Mouse (Mus musculus) kidney, postnatal 4 days (tissue): Measurements from ENCODE around the gene Gnaq.
"Not testable (repeated sequence)": the region's sequence is repeated elsewhere in the genome, so short reads cannot be mapped to it uniquely, and the experiment has no call there.

Experiments used
- DNase-seq, 2 experiments: peaks; one replicate each; pipeline ENCODE4 v3.0.0; 2021; ENCODE audit warnings: mixed read lengths in 2 of 2

Gnaq gene

DNA sequence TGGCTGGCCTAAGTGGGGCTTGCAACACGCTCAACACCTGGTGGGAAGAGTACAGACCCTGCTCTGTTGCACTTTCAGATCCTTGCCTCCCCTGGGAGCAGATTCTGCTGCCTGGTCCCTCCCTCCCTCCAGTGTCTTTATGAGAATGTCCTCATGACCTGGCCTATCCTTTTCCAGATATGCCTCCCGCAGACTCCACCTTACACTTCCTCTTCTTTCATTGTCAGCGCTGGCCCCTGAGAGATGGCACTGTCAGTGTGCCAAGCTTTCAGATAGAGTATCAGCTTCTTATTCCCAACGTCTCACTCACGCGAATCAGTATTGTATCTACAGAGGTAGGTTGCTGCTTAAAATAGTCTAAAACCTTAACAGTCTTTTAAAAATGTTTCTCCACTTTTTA lies 129.0 kb downstream of the Gnaq start:
- DNase-seq, result no peak

DNA sequence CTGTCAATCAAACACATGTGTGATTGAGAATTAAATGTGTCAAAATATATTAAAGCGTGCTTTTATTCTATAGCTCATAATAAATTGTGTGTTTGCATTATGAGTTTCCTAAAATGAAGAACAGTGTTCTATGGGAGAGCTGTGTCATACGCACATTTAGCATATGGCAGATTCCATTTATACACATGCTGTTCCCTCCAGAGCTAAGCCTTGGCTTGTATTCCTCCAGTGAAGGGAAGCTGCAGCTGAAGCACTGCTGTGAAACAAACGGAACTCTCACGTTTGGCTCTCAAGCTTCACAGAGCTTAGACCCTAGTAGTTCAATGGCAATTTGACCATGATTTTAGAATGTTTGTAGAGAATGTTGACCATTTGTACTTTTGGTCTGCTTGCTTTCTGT lies 129.7 kb downstream of the Gnaq start:
- DNase-seq, result no peak

DNA sequence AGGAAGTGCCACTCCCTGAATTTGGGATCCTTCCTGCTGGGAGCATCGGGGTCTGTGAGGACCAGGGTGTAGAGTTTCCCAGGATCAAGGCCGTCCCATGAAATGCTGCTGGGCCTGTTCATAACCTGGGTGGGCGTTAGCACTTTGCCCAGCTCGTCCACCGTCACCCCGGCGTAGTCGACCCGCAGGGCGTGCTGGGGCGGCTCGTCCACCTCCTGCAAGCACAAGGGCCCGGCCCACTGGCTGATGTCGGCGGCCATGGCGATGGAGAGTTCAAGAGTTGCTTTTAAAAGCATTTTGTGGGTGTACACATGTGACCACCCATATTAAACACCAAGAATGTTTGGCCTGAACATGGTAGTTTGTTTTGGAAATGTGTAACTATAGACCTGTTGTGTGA lies 134.7 kb downstream of the Gnaq start:
- not testable (repeated sequence) for DNase-seq

DNA sequence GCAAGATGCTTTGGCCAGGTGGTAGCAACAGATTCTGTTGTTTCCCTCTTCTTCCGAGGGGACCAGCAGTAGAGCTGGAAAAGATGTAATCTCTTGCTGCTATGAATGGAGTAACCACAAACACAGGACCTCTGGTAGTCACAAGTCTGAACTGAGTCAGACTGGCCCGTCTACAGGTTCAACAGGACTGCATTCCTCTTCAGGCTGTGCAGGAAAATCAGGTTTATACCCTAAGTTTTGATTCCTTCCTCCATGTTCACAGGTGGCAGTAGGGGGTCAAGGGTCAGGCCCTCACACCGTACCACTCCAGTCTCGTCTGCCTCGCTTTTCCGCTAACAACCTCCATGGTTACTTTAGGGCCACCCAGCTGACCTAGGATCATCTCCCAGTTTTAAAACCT lies 137.6 kb downstream of the Gnaq start:
- no peak for DNase-seq

DNA sequence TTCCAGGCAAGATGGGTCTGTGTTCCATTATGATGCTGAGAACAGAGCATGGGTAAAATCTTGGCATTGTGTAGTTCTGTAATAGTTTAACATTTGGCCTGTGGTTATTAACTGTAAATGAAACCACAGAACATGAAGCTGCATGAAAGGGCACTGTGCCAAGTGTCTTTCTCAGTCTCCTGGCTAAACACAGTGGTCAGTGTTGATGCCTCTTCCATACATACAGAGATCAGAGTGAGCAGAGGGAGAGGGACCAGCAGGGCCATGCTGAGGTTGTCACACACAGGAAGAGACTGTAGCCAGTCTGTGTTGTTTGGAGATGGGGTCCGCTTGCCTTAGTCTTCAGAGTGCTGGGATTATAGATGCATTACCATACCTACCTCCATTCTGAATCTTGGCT lies 138.4 kb downstream of the Gnaq start:
- no peak for DNase-seq

DNA sequence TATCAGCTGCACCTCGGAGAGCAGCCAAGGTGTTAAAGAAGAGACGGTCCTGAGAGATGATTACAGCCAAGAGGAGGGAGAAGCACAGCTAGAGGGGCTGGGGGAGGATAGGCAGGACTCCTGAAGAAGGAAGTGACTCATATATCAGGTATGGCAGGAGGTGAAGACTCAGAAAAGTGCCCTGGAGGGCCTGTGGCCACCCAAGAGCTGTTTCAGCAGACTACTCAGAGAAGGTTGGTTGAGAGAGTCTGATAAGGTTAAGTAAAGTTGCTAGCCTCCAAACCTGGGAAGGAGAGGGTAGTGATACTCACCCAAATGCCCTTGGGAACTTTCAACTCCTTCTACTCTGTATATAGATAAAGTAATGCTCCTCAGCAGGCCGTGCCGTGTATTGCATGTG lies 140.4 kb downstream of the Gnaq start:
- no peak for DNase-seq

DNA sequence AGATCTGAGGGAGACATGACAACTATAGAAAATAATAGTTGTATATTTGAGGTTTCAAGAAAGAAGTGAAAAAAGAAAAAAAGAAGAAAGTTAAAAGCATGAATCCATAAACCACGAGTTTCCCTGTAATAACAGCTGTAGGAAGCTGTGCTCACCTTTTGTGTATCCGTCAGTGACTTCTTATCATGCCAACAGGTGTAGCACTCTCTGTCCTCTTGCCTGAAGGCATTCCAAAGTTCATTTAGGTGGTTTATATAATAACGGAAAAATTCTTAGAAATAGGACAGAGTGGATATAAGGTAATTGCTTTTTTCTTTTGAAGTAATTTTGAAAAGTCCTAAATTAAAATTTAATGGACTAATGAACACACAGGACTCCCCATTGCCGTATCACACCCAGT lies 147.6 kb downstream of the Gnaq start:
- DNase-seq, result no peak

DNA sequence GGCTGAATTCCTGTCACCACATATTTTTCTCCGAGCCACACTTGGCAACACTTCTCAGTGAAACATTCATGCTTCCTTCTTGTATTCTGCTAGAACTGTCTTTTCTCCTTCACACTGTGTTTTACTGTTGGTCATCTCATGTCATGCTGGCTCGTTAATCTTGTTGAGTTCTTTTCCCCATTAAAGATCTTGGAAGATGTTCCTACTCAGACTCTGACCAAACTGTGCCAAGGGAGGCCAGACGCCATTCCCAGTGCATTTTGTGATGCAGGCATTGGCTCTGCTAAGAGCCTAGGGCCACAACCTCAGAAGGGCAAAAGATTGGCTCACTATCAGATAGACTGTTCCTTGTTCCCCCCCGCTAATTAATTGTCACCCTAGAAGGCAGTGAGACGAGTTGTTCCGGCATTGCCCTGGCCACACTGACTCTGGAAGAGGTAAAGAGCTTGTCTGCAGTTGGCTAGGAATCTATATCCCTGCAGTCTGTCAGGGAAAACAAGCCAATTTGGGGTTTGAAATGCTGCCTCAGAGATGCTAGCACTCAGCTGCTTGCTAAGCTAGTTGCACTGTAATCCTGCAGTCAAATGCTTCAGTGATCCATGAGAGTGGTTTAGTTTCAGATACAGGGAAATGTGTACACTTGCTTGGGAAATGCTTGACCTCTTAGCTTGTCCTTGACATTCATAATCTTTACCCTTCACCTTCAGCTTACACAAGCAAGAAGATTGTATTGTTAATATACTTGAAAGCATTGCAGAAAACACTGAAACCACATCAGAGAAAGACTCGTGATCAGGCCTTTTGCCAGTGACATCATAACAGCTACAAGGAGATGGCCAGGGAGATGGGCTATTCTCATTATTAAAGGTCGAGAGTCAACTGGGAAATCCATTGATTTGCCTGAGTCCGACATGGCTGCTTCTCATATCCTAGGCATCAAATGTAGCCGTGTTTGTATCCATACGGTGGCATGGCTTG lies 152.7 kb downstream of the Gnaq start:
- DNase-seq, result no peak

DNA sequence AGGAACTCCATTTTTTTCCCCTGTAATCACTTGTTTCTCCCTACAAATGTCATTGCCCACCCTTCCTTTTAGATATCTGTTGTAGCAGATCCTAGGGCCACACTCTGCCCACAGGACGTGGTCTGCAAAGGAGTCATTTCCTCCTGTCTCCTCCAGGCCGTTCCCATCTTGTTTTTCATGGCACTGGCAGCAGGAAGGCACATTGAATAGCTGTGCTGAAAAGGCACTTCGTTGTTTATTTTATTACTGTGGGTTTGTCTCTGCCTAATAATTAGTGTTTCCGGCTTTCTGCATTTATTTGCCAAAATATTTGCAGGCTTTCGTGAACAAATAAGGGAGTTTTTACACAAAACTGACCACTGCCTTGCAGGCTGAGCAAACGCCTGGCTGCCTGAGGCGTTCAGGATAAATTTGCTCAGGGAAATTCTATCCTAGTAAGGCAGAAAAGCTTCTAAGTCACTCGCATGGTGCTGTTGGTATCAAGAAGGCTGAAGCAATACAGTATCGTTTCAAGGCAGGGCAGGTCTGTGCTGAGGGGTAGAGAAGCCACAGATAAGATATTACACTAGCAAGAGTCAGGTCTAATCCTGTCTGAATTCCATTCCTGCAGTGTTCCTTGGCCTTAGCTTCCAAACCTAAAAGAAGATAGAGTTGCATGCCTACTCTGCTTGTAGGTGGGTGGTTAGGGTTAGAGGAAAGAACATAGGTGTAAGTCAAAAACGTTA lies 154.0 kb downstream of the Gnaq start:
- peak; percentile 24 to 40 for DNase-seq

DNA sequence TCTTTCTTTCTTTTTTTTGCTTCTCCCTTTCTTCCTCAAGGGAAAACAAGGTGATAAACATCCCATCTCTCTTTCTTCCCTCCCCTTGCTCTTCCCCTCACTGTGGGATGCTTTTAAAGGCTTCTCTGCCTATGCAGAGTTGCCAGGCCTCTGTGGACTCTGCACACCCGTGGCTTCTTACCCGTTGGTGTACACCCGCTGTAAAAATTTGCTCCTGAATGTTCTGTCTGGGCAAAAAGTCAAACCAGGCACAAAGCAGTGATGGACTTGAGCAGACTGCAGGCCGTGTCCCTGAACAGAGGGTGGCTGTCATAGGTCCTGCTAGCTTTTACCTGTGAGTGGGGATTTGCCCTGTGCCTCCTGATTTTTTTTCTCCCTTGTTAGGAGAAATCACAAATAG lies 154.7 kb downstream of the Gnaq start:
- no peak for DNase-seq

DNA sequence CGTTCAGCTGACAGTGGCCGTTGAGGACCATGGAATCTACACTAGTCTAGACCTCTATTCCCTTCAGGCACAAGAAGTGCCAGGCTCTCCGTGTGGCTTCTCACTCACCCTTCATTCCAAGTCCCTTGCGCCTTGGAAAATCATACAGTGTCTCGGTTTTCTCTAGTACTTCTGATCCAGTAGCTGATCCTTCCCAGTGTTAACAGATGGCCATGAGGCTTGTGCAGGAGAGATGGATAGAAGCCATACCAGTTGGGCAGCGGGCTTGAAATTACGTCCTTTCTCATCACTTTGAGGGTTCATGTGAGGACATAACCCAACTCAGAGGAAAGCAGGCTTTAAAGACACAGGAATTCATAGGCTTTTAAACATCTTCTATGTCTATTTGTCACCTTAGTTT lies 155.3 kb downstream of the Gnaq start:
- no peak for DNase-seq

DNA sequence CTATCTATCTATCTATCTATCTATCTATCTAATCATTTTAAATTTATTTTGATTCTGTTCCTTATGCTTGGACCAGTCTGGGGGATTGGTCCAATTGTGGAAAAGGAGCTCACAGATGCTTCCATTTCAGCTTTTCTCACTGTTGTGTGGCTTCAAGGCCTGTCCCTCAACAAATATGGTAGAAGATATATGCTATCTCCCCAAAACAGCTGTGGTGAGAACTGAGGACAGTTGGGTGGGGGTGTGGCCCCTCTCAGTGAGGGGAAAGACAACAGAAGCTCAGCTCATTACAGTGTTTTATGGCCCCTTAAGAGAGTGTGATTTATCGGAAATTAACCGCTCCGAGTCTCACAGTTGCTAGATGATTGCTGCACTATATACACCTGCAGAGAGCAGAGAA lies 158.5 kb downstream of the Gnaq start:
- no peak for DNase-seq

DNA sequence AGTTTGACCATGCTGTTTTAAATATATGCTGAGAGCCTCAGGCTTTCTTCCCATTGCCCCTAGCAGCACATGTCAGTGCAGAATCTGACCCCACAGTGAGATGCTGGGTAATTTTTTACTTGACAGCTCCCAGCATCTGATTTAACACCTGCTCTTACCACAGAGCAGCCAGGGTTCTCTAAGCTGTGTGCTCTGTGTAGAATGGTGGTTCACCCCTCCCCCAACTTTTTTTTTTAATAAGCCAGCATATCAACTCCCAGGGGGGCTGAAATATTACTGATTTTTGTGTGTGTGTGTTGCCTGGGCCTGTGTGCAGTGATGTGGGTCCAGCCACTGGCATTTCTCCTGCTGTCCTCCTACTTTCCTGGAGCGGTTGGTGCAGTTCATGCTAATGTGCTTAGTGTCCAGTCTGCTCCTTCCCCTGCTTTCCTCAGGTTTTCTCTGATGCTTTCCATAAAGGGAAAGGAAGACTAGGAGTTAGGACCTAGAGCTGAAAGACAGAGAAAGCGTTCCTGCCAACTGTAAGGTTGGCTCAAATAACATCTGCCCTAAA lies 159.5 kb downstream of the Gnaq start:
- no peak for DNase-seq

DNA sequence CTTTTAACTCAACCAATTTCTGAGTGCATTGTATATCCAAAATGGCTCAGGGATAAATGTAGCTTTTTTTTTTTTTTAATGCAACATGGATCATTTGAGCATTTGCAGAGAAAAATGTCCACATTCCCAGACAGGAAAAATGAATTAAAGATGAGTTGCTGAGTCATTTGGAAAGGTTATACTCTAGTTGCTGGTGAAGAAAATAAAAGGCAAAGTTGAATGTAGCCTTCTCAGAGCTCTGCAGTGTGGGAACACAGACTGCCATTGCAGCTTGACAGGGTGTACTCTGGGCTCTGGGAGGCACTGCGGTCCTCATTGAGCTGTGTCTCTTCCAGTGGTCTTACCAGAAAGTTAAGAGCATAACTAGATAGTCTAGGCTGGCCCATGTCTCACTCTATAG lies 160.3 kb downstream of the Gnaq start:
- DNase-seq, result no peak

DNA sequence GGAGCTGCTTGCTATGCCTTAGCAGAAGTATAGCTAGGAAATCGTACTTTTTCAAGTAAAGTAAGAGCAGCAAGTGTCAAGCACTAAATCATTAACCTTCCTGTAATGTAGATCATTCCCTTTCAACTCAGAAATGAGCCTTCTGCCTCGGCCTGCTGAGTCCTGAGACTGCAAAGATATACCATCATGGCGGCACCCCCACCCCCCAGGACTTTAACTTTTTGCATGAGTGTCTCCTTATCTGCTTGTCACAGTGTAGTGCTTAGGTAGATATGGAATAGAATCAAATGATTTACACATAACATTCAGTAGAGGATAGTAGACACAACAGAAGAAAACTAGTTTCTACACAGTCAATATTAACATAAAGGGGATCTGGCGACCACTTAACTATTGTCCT lies 167.8 kb downstream of the Gnaq start:
- no peak for DNase-seq

DNA sequence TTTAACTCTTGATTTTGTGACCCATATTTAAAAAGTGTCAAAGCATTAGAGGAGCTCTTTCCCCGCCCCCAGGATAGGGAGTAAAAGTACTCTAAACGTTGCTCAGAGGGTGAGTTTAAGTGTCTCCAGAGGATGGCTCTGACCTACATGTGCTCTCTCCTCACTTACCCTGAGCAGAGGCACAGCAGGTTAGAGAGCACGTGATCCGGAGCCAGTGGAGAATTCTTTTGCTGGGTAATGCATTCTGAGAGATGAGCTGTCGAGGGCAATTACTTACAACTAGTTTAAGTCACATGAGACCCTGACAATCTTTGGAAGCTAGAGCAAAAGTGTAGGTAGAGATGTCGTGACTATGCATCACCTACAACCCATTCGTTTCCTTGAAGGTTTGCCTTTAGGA lies 168.7 kb downstream of the Gnaq start:
- no peak for DNase-seq

DNA sequence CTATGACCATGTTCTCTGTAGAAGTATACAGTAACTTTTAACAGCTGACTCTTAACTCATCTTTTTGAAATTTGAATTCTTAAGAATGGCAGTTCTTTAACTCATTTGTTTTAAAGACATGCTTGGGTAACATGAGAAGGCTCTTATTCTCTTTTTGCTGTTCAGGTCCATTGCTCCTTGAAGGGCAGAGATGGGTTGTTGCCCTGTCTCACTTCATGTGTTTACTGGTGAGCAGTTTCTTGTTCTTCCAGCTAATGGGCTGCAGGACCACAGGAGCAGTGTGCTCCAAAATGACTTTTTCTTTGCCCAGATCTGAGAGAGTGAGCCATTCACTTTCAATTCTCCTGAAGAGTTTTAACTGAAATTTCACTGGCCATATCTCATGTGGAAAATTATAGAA lies 176.4 kb downstream of the Gnaq start:
- no peak for DNase-seq

DNA sequence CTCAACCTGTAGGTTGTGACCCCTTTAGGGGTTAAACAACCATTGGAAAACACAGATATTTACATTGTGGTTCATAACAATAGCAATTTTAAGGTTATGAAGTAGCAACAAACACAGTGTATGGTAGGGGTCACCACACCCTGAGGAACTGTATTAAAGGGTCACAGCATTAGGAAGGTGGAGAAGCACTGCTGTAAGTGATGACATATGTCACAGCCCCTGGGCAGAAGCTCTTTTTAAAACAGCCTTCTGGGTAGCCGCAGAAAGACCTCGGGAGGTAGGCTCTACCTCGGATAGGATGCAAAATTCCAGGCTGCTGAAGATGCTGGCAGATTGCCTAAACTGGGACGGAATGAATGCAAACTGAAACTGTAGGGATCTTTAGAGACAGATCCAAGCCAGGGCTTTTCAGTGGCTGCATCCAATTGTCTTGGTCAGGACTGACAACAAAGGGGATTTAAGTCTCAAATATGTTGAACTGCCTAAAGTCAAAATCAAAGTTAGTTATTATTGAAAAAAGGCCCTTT lies 181.7 kb downstream of the Gnaq start:
- DNase-seq, result peak in 1 of 2 experiments; percentile 30

DNA sequence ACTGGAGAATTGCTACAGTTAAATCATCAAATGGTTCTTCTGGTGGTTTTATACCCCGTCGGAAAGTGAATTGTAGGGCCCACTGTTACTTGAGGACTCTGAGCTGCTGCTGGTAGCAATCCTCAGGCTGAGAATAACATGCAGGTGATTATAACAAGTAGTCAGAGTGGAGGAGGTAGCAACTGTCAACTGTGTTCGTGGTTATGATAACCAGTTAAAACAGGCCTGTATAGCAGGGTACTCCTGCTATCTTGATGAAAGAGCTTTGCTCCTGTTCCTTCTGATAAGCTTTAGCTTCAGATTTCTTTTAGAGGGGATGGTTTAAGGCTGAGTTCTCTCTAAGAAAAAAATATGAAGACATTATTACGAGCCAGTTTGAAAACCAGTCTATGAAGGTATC lies 182.9 kb downstream of the Gnaq start:
- no peak for DNase-seq

DNA sequence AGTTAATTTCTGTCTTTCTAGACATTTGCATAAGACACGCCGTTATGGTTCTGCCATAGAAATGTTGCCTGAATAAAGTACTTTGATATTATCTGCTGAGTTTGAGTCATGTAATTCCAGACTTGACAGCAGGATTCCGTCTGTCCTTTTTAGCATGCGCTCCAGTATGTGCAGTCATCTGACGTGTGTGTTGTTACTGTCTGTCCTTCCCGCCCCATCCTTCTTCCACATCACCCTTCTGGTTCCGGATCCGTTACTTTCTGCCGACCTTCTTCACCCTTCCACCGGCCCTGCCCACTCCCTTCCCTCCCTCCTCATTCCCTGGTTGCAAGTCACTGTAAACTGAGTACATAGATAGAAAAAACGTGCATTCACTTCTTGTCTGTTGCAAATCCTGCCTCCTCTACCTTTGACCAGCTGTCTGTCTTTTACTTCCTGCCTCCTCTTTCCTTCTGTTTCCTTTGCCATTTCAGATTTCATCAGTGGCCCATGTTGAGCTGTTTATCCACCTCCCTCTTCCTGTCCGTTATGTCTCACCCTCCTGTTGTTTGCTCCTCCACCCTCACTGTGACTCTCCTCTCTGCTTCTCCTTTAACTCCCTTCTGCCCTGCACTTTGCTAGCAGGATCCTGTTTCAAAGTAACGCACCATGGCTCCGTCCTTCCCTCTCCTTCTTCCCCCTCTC lies 185.6 kb downstream of the Gnaq start:
- peak in 1 of 2 experiments; percentile 18 for DNase-seq

DNA sequence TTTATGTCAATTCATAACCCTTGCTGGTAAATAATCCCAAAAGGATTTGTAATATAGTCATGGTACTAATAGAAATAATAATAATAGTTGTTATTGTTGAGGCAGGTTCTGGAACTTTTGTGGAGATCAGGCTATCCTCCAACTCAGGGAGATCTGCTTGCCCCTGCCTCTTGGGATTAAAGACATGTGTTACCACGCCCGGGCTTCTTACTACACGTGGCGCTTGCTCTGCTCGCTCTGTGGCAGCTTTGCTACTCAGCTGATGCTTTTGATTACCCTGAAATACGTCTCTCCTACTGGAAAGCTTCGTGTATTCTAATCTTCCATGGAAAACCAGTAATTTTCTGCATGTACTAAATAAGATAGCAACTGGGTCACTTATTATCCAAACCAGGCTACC lies 187.4 kb downstream of the Gnaq start:
- no peak for DNase-seq

DNA sequence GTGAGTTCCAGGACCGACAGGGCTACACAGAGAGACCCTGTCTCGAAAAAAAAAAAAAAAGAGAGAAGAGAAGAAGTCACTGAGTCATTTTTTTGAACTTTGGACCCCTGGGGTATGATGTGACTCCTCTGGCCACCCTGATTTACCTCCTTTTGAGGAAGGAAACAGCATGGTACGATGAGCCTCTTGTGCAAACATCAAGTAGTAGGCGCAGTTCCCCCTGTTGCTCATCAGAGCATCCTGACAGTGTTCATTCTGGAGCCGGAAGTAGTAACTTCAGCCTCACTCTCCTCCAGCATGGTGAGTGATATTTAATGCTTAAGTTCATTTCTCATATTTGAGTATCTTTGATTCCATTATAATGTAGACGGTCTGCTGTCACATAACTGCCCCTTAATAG lies 190.4 kb downstream of the Gnaq start:
- DNase-seq, result no peak

DNA sequence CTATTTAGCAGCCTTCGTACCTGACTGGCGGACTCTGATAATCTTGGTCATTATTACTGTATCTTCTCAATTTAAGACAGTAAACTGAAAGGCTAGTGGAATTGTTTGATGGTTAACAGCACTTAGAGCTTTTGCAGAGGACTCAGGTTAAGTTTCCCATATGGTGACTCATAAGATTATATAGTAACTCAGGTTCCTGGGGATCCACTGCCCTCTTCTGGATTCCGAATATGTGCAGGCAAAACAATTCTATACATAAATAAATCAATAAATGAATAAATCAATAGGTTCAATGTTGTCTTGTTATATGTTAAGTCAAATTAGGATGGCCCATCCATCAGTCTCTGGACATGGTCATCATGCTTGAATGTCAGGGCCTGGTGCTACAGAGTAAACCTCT lies 191.6 kb downstream of the Gnaq start:
- DNase-seq, result no peak
